Mouse (Mus musculus) urinary bladder, postnatal 25 days (tissue): ENCODE results near the gene Fam129b.

Source experiments
- DNase-seq: peaks from one replicate; pipeline ENCODE4 v3.0.0; 2022; ENCODE audit warnings: low spot score

Gene Fam129b

DNA sequence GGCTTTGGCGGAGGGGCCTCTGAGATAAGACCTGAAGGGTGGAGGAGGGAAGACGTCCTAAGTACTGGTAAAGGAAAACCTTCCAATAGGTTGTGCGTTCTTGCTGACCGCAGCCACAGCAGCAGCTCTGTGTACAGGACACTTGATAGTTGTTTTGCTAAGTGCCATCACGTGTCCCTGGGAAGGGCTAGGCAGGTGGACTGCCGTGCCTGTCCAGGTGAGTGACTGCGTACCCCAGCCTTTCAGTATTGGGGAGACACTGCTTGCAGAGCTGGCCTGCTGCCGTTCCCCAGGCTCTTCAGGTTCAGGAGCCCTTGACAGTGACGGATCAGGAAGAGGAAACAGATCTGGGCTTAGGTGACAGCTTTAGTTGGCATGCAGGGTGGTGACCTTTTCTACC lies 15.4 kb downstream of the Fam129b start:
- no peak for DNase-seq

DNA sequence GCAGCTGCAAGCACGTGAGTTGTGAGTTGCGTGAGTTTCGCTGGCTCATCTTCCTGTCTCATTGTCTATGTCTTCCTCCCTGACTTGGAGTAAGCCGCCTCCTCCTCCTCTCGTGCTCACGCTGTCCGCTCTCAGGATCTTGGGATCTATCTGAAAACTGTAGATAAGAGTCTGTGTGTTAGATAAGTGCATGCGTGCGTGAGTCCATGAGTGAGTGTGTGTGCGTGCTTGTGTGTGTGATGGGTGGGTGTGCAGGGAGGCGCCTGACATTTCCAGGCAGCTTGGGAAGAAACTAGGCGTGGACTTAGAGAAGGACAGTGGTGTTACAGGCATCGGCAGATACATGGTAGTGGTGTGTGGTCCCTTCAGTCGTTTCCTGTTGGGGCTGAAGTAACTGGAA lies 16.6 kb downstream of the Fam129b start:
- DNase-seq: no peak

DNA sequence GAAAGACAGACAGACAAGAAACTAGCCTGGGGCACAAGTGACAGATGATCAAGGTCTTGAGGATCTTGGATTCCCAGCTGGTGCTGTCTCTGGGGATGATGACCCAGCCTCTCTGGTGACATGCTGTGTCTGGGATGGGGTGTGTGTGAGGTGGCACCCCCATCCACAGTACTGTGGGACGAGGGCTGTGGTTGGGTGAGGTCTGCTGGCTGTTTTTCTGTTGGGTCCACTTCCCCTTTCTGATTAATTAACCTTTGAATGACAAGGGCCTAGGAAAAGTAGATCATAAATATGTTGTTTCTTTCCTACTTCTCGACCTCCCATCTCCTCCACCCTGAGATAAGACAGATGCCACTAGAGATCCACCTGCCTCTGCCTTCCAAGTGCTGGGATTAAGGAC lies 18.2 kb downstream of the Fam129b start:
- no peak for DNase-seq

DNA sequence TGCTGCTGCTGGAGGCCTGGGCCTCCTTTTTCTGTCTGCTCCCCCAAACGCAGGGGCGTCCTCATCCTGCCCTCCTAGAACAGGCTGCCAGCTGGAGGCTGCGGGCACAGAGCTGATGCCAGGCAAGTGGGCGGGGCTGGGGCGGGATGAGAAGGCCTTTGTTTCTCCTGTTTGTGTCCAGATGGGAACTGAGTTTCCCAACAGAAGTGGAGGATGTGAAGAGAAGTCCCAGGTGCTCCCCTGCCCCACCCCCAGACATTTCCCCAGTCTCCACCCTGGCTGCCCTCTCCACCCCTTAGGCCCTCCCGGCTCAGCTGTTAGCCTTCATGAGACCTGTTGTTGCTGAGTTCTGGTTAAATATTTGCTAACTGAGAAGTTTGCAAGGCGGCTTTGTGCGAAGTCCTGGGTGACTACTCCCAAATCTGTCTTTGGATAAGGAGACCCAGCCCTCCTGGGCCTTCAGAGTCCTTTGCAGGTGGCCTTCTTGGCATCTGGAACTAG lies 19.7 kb downstream of the Fam129b start:
- no peak for DNase-seq

DNA sequence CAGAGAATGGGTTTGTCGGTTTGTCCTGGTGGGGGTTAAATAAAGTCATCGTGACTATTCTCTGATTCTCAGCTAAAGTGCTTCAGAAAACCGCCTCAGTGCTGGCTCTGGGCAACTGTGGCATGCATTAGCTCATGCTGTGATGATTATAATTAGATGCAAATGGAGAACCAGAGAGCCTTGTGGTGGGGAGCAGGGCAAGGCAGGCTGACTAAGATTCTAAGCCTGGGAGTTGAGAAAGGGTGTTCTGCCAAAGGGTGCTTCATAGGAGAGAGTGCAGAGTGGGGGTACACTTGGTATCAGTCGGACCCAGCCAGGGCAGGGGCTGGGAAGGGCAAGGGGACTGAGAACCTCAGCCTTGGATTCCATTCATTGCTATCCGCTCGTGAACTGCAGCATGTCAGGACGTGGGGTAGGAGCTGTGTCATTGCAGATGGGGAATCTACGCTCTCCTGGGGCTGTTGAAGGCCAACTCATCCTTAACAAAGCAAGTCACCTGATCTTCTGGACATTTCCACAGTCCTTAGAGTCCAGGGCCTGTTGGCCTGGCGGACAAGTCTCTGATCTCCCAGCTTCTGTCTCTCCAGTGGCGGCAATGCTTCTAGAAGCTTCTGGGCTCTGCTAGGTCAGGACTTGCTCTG lies 20.7 kb downstream of the Fam129b start:
- DNase-seq: no peak

DNA sequence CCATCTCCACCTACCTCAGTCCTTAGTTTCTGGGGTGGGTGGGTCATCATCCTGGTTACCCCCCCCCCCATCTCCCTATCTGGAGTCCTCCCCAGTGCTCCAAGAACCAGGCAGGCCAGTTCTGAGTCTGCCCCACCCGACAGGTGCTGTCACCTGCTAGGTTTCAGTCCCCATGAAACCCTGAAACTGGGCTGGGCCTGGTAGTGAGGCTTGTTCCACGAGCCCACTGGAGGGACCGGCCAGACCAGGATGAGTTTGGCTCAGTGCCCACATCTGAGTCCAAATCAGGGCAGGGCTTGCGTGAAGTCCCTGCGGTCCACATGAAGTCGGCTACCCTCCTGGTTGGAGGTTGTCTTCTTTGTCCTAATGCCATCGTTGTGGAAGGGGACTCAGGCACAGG lies 23.1 kb downstream of the Fam129b start:
- peak; percentile 80 for DNase-seq

DNA sequence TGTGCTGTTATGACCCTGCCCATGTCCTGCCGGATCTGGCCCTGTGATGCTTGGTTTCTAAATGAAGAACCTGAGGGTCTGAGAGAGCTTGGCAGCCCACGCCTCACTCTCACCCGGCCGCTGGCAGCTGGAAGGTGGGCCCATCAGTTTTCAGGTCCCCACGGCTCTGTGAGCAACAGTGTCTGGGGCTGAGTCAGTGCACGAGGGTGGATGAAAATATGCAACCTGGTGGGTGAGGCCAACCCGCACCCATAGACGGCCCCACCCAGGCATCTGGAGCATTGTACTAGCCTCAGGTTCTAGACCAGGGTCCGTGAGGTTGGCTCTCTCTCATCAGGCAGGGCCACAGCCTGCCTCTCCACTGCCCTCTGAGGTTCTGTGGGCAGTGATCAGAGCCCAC lies 26.2 kb downstream of the Fam129b start:
- no peak for DNase-seq

DNA sequence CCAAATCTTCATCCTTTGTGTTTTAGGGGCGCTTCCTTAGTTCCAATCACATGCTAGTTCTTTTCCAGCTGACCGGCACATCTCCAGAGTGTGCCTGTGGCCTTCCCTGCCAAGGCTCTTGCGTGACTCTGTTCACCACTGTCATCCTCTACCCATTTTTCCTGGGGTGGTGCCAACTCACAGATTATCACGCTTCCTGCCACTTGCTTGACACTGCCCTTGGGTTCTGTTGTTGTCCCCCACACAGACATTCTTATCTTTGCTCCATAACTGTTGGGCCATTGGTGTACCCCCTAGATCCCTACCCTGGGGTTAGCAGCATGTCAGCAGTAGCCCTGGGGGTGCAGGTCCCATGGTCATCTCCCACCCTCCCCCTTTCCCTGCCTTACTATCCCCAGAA lies 27.6 kb downstream of the Fam129b start:
- DNase-seq: no peak

DNA sequence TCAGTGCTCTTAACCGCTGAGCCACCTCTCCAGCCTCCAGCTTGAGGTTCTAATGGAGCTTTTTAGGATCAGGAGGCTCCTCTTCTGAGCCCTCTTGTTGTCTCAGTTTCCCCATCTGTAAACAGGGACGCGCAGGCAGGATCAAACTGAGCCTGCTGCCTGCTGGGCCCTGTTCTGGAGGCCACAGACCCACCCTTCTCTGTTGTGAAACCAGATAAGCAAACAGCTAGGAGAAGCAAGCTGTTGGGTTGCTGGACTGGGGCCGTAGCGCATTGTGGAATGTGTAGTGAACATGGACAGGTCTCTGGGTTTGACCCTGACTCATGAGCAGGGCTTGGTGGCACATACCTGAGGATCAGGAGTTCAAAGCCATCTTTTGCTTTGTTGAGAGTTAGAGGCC lies 28.7 kb downstream of the Fam129b start:
- no peak for DNase-seq

DNA sequence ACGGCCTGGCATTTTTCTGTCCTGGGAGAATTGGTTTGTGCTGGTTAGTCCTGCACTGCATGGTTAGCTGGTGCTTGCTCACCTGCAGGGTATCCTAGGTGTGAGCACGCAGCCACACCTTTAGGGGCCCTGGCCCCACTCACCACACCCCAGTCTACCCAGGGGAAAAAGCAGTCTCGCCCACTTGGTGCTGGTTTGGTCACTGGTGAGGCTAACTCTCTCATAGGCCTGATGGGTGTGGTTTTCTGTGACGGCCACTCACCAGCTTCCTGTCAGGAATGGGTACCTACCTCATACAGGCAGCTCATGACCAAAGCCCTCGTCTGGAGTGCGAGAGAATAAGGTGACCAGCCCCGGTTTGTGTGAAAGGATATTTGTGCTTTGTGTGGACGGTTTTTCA lies 29.4 kb downstream of the Fam129b start:
- DNase-seq: no peak

DNA sequence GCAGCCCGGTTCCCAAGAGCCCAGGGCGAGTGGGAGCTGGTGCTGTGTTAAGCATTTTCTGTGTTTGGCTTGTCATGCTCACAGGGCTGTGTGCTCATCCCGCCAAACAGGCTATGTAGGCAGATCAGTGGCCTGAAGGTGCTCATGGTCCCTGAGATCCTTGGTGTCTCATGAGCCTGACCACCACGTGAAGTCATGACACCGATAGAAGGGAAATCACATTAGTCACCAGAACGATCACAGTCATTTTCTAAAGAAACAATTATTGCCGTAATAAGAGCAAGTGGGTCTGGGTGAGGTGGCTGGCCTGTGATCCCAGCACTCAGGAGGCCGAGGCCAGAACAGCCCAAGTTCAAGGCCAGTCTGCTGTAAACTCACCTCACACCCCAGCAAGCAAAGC lies 31.5 kb downstream of the Fam129b start:
- no peak for DNase-seq

DNA sequence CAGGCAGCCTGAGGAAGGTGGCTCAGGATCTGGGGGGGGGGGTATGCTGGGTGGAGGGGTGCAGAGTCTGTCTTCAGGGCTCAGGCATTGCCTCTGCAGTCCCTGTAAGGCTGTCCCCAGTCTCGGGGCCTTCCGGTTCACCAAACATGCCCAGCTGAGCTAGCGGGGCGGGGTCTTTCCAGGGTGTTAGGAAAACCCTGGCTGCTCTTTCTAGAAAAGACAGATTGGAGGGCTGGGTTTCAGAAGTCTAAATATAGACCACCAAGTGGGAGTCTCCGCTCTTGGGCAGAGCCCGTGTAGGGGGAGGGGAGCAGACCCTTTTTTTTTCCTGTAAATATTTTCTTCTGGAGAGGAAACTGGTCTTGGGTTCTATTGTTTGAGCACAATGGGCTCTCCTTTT lies 32.4 kb downstream of the Fam129b start:
- DNase-seq: no peak

DNA sequence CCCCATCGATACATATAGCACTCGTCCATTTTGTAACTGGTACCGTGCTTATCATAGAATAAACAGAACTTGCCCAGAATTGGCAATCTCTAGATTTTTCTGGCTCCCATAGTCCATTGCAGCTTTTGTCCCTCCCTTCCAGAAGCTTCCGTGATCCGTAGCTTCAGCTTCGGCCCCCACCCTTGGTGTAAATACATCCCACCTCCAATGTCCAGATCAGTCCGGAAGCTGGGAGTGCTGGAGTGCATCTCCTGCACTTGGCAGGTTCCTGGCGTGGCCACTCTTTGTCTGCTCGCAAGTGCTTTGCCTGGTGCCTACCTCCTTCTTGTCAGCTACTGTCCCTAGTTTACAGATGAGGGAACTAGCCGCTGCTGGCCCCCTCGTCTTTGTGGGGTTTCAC lies 32.9 kb downstream of the Fam129b start:
- DNase-seq: no peak

DNA sequence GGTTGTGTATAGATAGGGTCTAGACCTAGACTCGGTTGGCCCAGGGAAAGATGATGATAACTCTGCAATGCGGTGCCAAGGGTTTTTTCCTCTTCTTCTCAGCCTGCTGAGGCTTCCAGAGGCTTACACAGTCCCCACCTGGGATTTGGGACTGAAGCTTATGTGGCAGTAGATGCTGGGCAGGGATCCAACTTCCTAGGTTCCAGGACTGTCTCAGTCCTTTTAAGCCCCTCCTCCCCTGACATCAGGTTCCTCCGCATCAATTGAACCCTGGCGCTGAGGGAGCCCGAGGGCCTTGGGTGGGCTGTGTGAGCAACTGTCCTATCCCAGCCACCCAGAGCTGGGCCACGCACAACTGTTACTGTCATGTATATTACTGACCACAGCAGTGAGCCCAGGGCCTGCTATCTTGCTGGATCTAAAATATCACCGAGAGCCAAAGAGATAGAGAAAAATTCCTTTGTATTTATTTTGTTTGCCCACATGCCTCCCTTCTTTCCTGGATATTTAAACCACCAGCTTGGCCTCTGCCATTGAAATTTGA lies 35.8 kb downstream of the Fam129b start:
- no peak for DNase-seq

DNA sequence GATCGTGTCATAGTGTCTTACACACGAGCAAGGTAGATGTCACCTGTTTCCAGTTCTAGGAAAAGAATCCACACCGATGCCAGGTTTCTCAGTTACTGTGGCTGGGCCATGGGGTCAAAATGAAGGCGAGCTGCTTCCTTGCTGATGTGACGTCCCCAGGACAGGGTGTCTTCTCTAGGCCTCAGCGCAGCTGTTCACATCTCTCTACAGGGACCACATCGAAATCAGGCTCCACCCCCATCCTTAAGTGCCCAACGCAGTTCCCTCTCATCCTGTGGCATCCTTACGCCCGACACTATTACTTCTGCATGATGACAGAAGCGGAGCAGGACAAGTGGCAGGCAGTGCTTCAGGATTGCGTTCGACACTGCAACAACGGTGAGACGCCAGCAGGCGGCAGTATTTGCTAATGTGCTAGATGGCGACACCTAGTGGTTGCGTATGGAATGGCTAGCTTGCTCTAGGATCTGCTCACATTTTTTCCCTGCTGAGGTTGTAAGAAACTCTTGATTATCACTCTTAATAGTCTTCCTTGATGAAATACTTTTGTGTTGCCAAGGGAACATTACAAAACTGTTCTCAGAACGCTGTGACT lies 36.4 kb downstream of the Fam129b start:
- peak; percentile 85 for DNase-seq

DNA sequence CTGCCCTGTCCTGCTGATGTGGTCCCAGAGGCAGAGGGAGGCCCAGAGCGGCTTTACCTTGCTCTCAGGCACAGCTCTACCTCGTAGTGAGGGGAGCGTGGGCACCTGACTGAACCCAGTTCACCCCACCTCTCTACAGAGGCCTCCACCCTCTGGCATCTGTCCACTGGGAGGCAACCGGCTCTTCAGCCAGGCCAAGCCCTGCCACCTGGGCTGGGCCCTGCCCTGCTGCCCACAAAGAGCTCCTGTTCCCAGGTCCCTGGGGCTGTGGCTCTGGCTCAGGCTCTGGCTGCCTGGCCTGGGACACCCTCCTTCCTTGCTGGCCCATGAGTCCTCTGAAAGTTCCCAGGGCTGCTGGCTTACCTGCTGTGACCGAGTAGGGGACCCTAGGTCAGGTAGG lies 38.4 kb downstream of the Fam129b start:
- no peak for DNase-seq

DNA sequence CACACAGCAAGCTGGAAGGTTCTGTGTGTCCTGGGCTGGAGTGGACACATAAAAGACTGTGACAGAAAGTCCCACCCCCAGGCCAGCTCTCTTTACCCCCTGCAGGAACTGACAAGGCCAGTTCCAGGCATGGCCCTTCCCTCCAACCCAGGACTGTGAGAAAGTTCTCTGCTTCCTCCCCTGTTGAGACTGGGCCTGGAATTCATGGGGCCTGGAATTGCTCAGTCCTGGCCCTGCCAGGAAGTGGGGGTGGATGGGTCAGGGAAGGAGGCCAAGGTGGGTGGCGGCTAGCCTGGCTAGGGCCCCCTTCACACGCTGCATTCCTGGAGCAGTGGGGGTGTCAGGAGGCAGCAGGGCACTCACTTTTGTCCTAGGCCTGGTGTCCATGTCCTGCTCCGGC lies 39.0 kb downstream of the Fam129b start:
- no peak for DNase-seq

DNA sequence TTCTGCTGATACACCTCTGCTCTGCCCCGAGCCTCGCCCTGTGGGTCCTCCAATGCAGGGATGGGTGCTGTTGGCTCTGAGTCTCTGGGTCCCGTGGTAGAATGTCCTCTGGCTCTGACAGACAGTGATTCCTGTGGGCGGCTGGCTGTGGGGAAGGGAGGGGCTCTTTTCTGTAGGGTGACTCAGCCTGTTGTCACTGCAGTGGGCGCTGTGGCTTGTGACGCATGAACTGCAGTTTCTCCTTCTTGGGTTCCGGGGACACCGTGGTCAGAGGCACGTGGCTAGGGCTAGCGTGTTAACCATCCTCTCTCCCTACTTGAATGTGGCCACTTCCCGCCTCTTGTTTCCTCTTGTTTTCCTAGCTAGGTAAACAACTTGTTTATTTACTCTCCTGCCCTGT lies 41.6 kb downstream of the Fam129b start:
- DNase-seq: no peak

DNA sequence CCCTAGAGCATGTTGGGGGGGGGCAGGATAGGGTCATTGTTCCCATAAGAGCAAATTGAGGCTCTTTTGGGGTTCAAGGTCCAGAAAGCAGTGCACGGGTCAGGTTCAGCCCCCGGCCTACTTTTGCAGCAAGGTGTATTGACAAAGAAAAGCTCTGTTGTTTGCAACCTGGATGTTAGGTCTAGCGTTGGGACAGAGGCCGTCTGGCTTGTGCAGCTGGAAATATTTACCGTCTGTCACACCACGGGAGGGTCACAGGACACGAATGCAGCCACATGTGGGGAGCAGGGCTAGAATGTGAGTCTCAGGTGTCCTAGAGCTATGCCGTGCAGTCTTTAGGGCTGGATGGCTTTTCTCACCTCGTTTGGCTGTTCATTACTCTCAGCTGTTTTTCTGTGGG lies 42.5 kb downstream of the Fam129b start:
- no peak for DNase-seq

DNA sequence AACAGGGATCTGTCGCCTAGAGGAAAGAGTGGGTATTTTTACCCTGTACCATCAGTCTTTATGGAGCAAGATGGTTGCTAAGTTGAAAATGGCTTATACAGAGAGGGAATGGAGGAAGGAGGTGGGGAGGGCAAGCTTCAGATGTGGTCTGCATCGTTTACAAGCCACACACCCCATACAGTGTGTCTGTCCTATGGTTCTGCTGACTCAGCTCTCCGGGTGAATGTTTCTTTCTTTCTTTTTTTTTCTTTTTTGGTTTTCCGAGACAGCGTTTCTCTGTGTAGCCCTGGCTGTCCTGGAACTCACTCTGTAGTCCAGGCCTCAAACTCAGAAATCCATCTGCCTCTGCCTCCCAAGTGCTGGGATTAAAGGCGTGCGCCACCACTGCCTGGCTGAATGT lies 45.3 kb downstream of the Fam129b start:
- DNase-seq: no peak

DNA sequence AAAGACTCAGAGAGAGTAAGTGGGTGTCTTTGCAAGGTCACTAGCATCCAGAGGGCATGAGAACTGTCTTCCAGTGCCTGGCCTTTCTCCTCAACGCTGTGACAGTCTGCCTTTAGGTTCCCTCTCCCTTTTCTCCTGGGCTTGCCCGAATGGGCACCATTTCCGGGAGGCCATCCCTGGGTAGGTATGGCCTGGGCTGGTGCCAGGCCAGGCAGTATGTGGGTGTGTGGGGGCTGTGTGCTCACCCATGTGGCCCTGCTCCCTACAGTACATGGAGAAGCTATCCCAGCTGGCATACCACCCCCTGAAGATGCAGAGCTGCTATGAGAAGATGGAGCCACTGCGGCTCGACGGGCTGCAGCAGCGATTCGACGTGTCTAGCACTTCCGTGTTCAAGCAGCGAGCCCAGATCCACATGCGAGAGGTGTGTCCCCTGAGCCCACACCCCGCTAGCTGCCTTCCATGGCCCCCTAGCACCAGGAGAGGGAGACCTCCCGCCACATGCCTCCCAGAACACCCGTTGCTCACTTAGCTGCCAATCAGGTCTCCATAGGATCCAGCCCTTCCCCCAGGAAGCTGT lies 46.0 kb downstream of the Fam129b start:
- DNase-seq: no peak

DNA sequence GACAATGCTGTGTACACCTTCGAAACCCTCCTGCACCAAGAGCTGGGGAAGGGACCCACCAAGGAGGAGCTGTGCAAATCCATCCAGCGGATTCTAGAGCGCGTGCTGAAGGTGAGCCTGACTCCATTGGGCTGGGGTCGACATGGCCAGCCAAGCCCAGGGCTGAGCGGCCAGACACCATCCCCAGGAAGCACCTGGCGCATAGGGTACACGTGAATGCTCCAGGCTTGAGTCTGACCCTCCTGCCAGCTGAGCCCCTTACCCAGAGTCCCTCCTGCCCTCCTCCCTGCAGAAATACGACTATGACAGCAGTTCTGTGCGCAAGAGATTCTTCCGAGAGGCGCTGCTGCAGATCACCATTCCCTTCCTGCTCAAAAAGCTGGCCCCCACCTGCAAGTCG lies 46.6 kb downstream of the Fam129b start:
- DNase-seq: no peak

DNA sequence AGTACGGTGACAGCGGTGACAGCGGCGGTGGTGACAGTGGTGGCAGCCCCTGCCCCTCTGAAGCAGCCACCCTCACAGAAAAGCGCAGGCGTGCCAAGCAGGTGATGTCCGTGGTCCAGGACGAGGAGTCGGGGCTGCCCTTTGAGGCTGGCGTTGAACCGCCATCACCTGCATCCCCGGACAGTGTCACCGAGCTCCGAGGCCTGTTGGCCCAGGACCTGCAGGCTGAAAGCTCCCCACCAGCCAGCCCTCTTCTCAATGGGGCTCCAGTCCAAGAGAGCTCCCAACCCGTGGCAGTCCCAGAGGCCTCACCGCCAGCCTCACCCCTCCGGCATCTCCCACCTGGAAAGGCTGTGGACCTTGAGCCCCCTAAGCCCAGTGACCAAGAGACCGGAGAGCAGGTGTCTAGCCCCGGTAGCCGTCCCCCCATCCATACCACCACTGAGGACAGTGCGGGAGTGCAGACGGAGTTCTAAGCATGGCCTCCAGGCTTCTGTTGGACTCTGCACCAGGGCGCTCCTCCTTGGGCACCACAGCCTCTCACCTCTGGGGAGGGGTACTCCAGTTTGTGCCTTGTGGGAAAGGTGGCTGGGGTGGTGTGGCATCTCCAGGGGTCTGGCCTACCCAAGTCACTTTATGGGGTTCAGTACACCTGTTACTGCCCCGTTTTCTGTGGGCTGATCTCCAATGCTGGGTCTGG lies 47.8 kb downstream of the Fam129b start:
- DNase-seq: no peak
